Mouse (Mus musculus) inflammation-experienced regulatory T-cells, adult 6 months (primary cell): Measurements from ENCODE around the gene Wdr43. TPM values are rescaled to one million over a fixed set of nuclear protein-coding genes. Genes with fewer than 3 reads are reported as not detected.
"Not testable (repeated sequence)": the region's sequence is repeated elsewhere in the genome, so short reads cannot be mapped to it uniquely, and the experiment has no call there.

Experiments used
- ATAC-seq: one replicate; pipeline ENCODE4 v1.8.0; 2017
- polyA plus RNA-seq, 3 experiments: library from polyadenylated mRNA; unstranded; fragments of 100-300 nt; shearing (Covaris generic); gene quantifications; one replicate each; pipeline ENCODE4 v1.2.1; 2017

The Wdr43 gene
- 100 to 1,000 TPM; 102 to 142 (median 126) TPM for polyA plus RNA-seq

GRCm38 (mm10) chr17:71615638-71616318 lies at the start of gene Wdr43:
Wdr43 (plus strand) TSS chr17:71615895.
- ATAC-seq = peak; percentile 93

- ATAC-seq = no peak
Measured at GRCm38 (mm10) chr17:71579176-71579705, 36.5 kb upstream of the Wdr43 start.

GRCm38 (mm10) chr17:71597881-71598658 lies 17.6 kb upstream of the Wdr43 start:
- ATAC-seq = peak; percentile 51

GRCm38 (mm10) chr17:71598659-71599554 lies 16.8 kb upstream of the Wdr43 start:
- peak; percentile 94 for ATAC-seq

GRCm38 (mm10) chr17:71616319-71617032 lies 781 bp downstream of the Wdr43 start:
- peak; percentile 12 for ATAC-seq

- no peak for ATAC-seq
Measured at GRCm38 (mm10) chr17:71617033-71617362, 1.3 kb downstream of the Wdr43 start.

- peak; percentile 39 for ATAC-seq
Measured at GRCm38 (mm10) chr17:71617974-71618373, 2.3 kb downstream of the Wdr43 start.

- ATAC-seq = no peak
Measured at GRCm38 (mm10) chr17:71631806-71632205, 16.1 kb downstream of the Wdr43 start.

GRCm38 (mm10) chr17:71633350-71633749 lies 17.7 kb downstream of the Wdr43 start:
- no peak for ATAC-seq

- no peak for ATAC-seq
Measured at GRCm38 (mm10) chr17:71636786-71637185, 21.1 kb downstream of the Wdr43 start.

GRCm38 (mm10) chr17:71637750-71638265 lies 22.1 kb downstream of the Wdr43 start:
- no peak for ATAC-seq

GRCm38 (mm10) chr17:71639056-71639455 lies 23.4 kb downstream of the Wdr43 start:
- ATAC-seq = not testable (repeated sequence)

- no peak for ATAC-seq
Measured at GRCm38 (mm10) chr17:71640421-71641085, 24.9 kb downstream of the Wdr43 start.

- ATAC-seq = no peak
Measured at GRCm38 (mm10) chr17:71642190-71642589, 26.5 kb downstream of the Wdr43 start.

GRCm38 (mm10) chr17:71650011-71650410 lies 34.3 kb downstream of the Wdr43 start:
- ATAC-seq = no peak

- ATAC-seq = no peak
Measured at GRCm38 (mm10) chr17:71652495-71652894, 36.8 kb downstream of the Wdr43 start.

- ATAC-seq = no peak
Measured at GRCm38 (mm10) chr17:71652934-71653333, 37.2 kb downstream of the Wdr43 start.

GRCm38 (mm10) chr17:71657521-71657920 lies 41.8 kb downstream of the Wdr43 start:
- no peak for ATAC-seq

- no peak for ATAC-seq
Measured at GRCm38 (mm10) chr17:71658666-71659065, 43.0 kb downstream of the Wdr43 start.

GRCm38 (mm10) chr17:71660390-71660789 lies 44.7 kb downstream of the Wdr43 start:
- no peak for ATAC-seq

GRCm38 (mm10) chr17:71662751-71663250 lies 47.1 kb downstream of the Wdr43 start:
- peak; percentile 79 for ATAC-seq
